Mouse (Mus musculus): ENCODE measurements around the gene Pdcd1.
"Not testable (repeated sequence)": the region's sequence is repeated elsewhere in the genome, so short reads cannot be mapped to it uniquely, and the experiment has no call there.

Pdcd1 gene

GRCm38 (mm10) chr1:94028741-94029140, 23.6 kb downstream of the Pdcd1 start:
- DNase-seq (ENCODE audit: low spot score in 2 of 2), result no peak

- no peak for DNase-seq (ENCODE audit: low spot score in 2 of 2)
Measured at GRCm38 (mm10) chr1:94027506-94028108, 24.7 kb downstream of the Pdcd1 start.

- DNase-seq (ENCODE audit: low spot score in 2 of 2), result no peak
Measured at GRCm38 (mm10) chr1:94020151-94020550, 32.2 kb downstream of the Pdcd1 start, which contains the start of gene Neu4. TSS of gene Neu4 (plus strand) at chr1:94020451.

- no peak for DNase-seq (ENCODE audit: low spot score in 2 of 2)
Measured at GRCm38 (mm10) chr1:94011643-94012042, 40.7 kb downstream of the Pdcd1 start.

GRCm38 (mm10) chr1:94008826-94009225, 43.5 kb downstream of the Pdcd1 start:
- DNase-seq (ENCODE audit: low spot score in 2 of 2), result not testable (repeated sequence)

- not testable (repeated sequence) for DNase-seq (ENCODE audit: low spot score in 2 of 2)
Measured at GRCm38 (mm10) chr1:94005954-94006506, 46.3 kb downstream of the Pdcd1 start.

GRCm38 (mm10) chr1:94001023-94001422, 51.3 kb downstream of the Pdcd1 start:
- no peak for DNase-seq (ENCODE audit: low spot score in 2 of 2)

- not testable (repeated sequence) for DNase-seq (ENCODE audit: low spot score in 2 of 2)
Measured at GRCm38 (mm10) chr1:93991491-93991890, 60.9 kb downstream of the Pdcd1 start.

GRCm38 (mm10) chr1:93991068-93991467, 61.3 kb downstream of the Pdcd1 start:
- DNase-seq (ENCODE audit: low spot score in 2 of 2), result not testable (repeated sequence)

- not testable (repeated sequence) for DNase-seq (ENCODE audit: low spot score in 2 of 2)
Measured at GRCm38 (mm10) chr1:93990209-93990608, 62.1 kb downstream of the Pdcd1 start, which contains the start of gene Gal3st2c. TSS of gene Gal3st2c (plus strand) at chr1:93990509.

GRCm38 (mm10) chr1:93988786-93989185, 63.6 kb downstream of the Pdcd1 start:
- DNase-seq (ENCODE audit: low spot score in 2 of 2), result no peak

Data from cerebellum, postnatal 4 days (tissue).